ENCODE assay signal across 26 mouse cellular contexts in the genomic region with DNA sequence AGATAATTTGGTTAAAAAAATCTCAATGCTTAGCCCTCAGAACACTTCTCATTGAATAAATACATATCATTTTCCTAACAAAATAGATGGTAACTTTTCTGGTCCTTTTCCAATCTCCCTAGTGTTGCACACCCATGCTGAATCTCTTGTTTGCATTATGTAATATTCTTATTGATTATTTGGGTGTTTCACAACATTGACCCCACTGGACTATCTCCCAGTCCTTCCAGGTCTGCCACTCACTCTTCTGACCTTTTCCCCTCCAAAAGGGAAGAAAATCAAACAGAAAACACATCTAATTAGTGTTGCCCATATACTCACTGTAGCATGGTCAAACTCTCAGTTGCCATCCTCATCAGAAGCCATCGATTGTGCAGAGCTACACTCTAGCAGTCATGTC.
"Had no signal": no experiment of that assay in that cellular context is flagged by ENCODE, and none has a peak within 500 bp of the region (broad histone marks: within the 10 kb centered on the region; RNA-seq: fewer than 3 reads in every experiment).

No protein-coding gene starts in this region.

- H3K9ac ChIP-seq: forebrain, postnatal 0 days; heart, embryonic 12.5 days; hindbrain, embryonic 12.5 days; hindbrain, embryonic 14.5 days; intestine, embryonic 15.5 days; limb, embryonic 13.5 days; limb, embryonic 15.5 days had no signal

- DNase-seq: forebrain, postnatal 0 days; gastrocnemius, adult 2 months; gastrocnemius, postnatal 10 days; gastrocnemius, postnatal 25 days; heart, adult 18-20 months; heart, postnatal 10 days; heart, postnatal 4 days; kidney, adult 2 months; kidney, adult 9 months; kidney, postnatal 10 days; kidney, postnatal 25 days; kidney, postnatal 4 days; left cerebral cortex, postnatal 4 days had no signal

- ATAC-seq: forebrain, postnatal 0 days; hindbrain, embryonic 16.5 days; inflammation-experienced regulatory T-cells, adult 6 months; intestine, embryonic 15.5 days; intestine, postnatal 0 days had no signal

- H3K9me3 ChIP-seq: heart, embryonic 10.5 days; heart, embryonic 12.5 days; hindbrain, embryonic 10.5 days; hindbrain, embryonic 12.5 days; intestine, embryonic 15.5 days; limb, embryonic 13.5 days; limb, embryonic 15.5 days had no signal

- H3K4me3 ChIP-seq: gastrocnemius, adult 2 months; heart, embryonic 10.5 days; heart, embryonic 12.5 days; hindbrain, embryonic 10.5 days; hindbrain, embryonic 12.5 days; intestine, embryonic 15.5 days; layer of hippocampus, adult 2 months; left cerebral cortex, adult 2 months; limb, embryonic 13.5 days; limb, embryonic 15.5 days had no signal

- H3K27ac ChIP-seq: gastrocnemius, adult 2 months; heart, embryonic 10.5 days; hindbrain, embryonic 10.5 days; hindbrain, embryonic 12.5 days; hindbrain, embryonic 14.5 days; intestine, embryonic 15.5 days; layer of hippocampus, adult 2 months; left cerebral cortex, adult 2 months; limb, embryonic 13.5 days; limb, embryonic 15.5 days had no signal

- H3K36me3 ChIP-seq: heart, embryonic 10.5 days; heart, embryonic 12.5 days; hindbrain, embryonic 10.5 days; hindbrain, embryonic 12.5 days; intestine, embryonic 15.5 days; limb, embryonic 13.5 days; limb, embryonic 15.5 days had no signal

- H3K4me2 ChIP-seq: heart, embryonic 12.5 days; hindbrain, embryonic 12.5 days; hindbrain, embryonic 14.5 days; intestine, embryonic 15.5 days; limb, embryonic 13.5 days; limb, embryonic 15.5 days had no signal

- H3K27me3 ChIP-seq: heart, embryonic 12.5 days; hindbrain, embryonic 12.5 days; intestine, embryonic 15.5 days; limb, embryonic 13.5 days; limb, embryonic 15.5 days had no signal

- H3K4me1 ChIP-seq: heart, embryonic 10.5 days; heart, embryonic 12.5 days; hindbrain, embryonic 12.5 days; intestine, embryonic 15.5 days; limb, embryonic 13.5 days; limb, embryonic 15.5 days had no signal
